Mouse (Mus musculus): ENCODE data around the gene Ranbp3l. TPM values are rescaled to one million over a fixed set of nuclear protein-coding genes. Genes with fewer than 3 reads are reported as not detected.

Gene Ranbp3l
- polyA plus RNA-seq, 1 experiment from 2014 or later, result 0.31 TPM

Other genes with a start within 250 kb of the Ranbp3l start
- gene Nadk2, start 103.3 kb downstream of the Ranbp3l start, polyA plus RNA-seq (2015; fragmentation: Nextera tagmentation; extraction: Ambion mirVana), result 19.7 and 44.7 TPM in 2 replicates
- gene Lmbrd2, start 172.6 kb downstream of the Ranbp3l start, polyA plus RNA-seq (2015; fragmentation: Nextera tagmentation; extraction: Ambion mirVana), result 3.1 and 3.6 TPM in 2 replicates
- 43.5 and 47.8 TPM in 2 replicates for gene Skp2, start 187.5 kb downstream of the Ranbp3l start, polyA plus RNA-seq (2015; fragmentation: Nextera tagmentation; extraction: Ambion mirVana)

Measured in intestine, embryonic 16.5 days (tissue).